Mouse (Mus musculus) liver, embryonic 11.5 days (tissue): ENCODE results near the gene Ubap2. TPM values are rescaled to one million over a fixed set of nuclear protein-coding genes. Genes with fewer than 3 reads are reported as not detected.

ENCODE experiments used
- ATAC-seq: fragments of 200-750 bp; cut with Nextera tagmentation; replicated peaks from 2 replicates; pipeline ENCODE4 v1.8.0; 2017; ENCODE audit warnings: moderate number of reproducible peaks, mild to moderate bottlenecking, moderate TSS enrichment, moderate library complexity; ENCODE audit not compliant: low FRiP score
- DNase-seq: peaks from one replicate; pipeline ENCODE4 v3.0.0-alpha.2; 2017; ENCODE audit warnings: low spot score
- H3K27ac ChIP-seq: fragments of 300-500 bp; sonication (generic); 2 replicates; pipeline ENCODE4 v1.5.1; 2014; ENCODE audit warnings: mild to moderate bottlenecking, low read depth, low read length, control low read depth
- H3K27me3 ChIP-seq: fragments of 300-500 bp; sonication (generic); replicated peaks from 2 replicates; pipeline ENCODE4 v1.6.1; 2014; ENCODE audit warnings: low read length, mixed read lengths; ENCODE audit not compliant: control insufficient read depth, insufficient read depth
- H3K36me3 ChIP-seq: fragments of 300-500 bp; sonication (generic); 2 replicates; pipeline ENCODE4 v1.6.1; 2014; ENCODE audit warnings: mild to moderate bottlenecking, low read length, moderate library complexity, mixed read lengths; ENCODE audit not compliant: control insufficient read depth, insufficient read depth
- H3K4me1 ChIP-seq: fragments of 300-500 bp; sonication (generic); replicated peaks from 2 replicates; pipeline ENCODE4 v1.6.1; 2014; ENCODE audit warnings: low read length, mixed read lengths; ENCODE audit not compliant: control insufficient read depth, insufficient read depth
- H3K4me2 ChIP-seq: fragments of 300-500 bp; sonication (generic); 2 replicates; pipeline ENCODE4 v1.6.1; 2014; ENCODE audit warnings: mild to moderate bottlenecking, control low read depth, moderate library complexity
- H3K4me3 ChIP-seq: fragments of 300-500 bp; sonication (generic); 2 replicates; pipeline ENCODE4 v1.5.1; 2014; ENCODE audit warnings: low read depth, low read length, control low read depth
- H3K9ac ChIP-seq: fragments of 300-500 bp; sonication (generic); 2 replicates; pipeline ENCODE4 v1.6.1; 2014; ENCODE audit warnings: low read depth, low read length, control low read depth
- H3K9me3 ChIP-seq: fragments of 300-500 bp; sonication (generic); 2 replicates; pipeline ENCODE4 v1.6.1; 2016; ENCODE audit warnings: low read length, inconsistent platforms, mixed read lengths; ENCODE audit not compliant: control insufficient read depth
- WGBS: fragments of 180-500 bp; shearing (Covaris S2); extraction: QIAGEN DNeasy Blood & Tissue Kit; methylation state at CpG from one replicate; pipeline ENCODE4 v1.1.7; 2014; 5-methylcytosine and 5-hydroxymethylcytosine counted together
- polyA plus RNA-seq: library from polyadenylated mRNA; unstranded; fragments of >200 nt; fragmentation: Nextera tagmentation; extraction: Ambion mirVana; gene quantifications from 2 replicates; pipeline ENCODE4 v1.2.1, GENCODE M21; 2014

Ubap2 gene
- polyA plus RNA-seq, 1 experiment from 2014 or later, result 85.6 TPM

GRCm38 (mm10) chr4:41196861-41197610, 77.9 kb downstream of the Ubap2 start:
- Histone ChIP-seq H3K27me3 (no peaks in the 10 kb centered on the region), H3K4me3 (no peak overlapping the region), H3K27ac (no peak overlapping the region), H3K9me3 (no peaks in the 10 kb centered on the region), H3K4me2 (no peak overlapping the region), H3K4me1 (peaks cover 8% of the 10 kb centered on the region), H3K36me3 (peaks cover 73% of the 10 kb centered on the region), H3K9ac (no peak overlapping the region)
- DNase-seq (no peak), ATAC-seq (no peak)
- WGBS, result 79% methylated on average over 3 of the region's 3 CpGs

GRCm38 (mm10) chr4:41195328-41195727, 79.6 kb downstream of the Ubap2 start:
- DNase-seq (no peak), ATAC-seq (no peak)
- Histone ChIP-seq H3K4me2 (no peak overlapping the region), H3K4me1 (peaks cover 10% of the 10 kb centered on the region), H3K9me3 (no peaks in the 10 kb centered on the region), H3K36me3 (peaks cover 66% of the 10 kb centered on the region), H3K4me3 (no peak overlapping the region), H3K27ac (no peak overlapping the region), H3K9ac (no peak overlapping the region), H3K27me3 (no peaks in the 10 kb centered on the region)
- 91% methylated on average over 15 of the region's 15 CpGs for WGBS

- Histone ChIP-seq H3K4me2 (no peak overlapping the region; the same call in 1 of the 2 replicates), H3K9ac (no peak overlapping the region), H3K4me1 (peaks cover 10% of the 10 kb centered on the region), H3K36me3 (peaks cover 53% of the 10 kb centered on the region), H3K27me3 (no peaks in the 10 kb centered on the region), H3K4me3 (no peak overlapping the region), H3K27ac (peak overlapping the region; percentile 59; the same call in 1 of the 2 replicates), H3K9me3 (no peaks in the 10 kb centered on the region)
- ATAC-seq, result 0 out of 2 replicates have a peak, but pooled peaks have one; percentile 29
- WGBS, result 44% methylated on average over 14 of the region's 14 CpGs
- DNase-seq, result no peak
Measured at GRCm38 (mm10) chr4:41192544-41193512, 82.1 kb downstream of the Ubap2 start.

GRCm38 (mm10) chr4:41189809-41190208, 85.1 kb downstream of the Ubap2 start:
- H3K9me3 ChIP-seq, result no peaks in the 10 kb centered on the region
- no peaks in the 10 kb centered on the region for H3K27me3 ChIP-seq
- 83% methylated on average over 2 of the region's 2 CpGs for WGBS
- H3K27ac ChIP-seq, result no peak overlapping the region
- no peak overlapping the region for H3K4me2 ChIP-seq
- no peak for DNase-seq
- peaks cover 29% of the 10 kb centered on the region for H3K36me3 ChIP-seq
- no peak overlapping the region for H3K9ac ChIP-seq
- no peak overlapping the region for H3K4me3 ChIP-seq
- peaks cover 10% of the 10 kb centered on the region for H3K4me1 ChIP-seq
- ATAC-seq, result no peak

- Histone ChIP-seq H3K36me3 (peaks cover 8% of the 10 kb centered on the region), H3K4me2 (no peak overlapping the region), H3K4me1 (no peaks in the 10 kb centered on the region; the same call in 1 of the 2 replicates), H3K4me3 (no peak overlapping the region), H3K27me3 (no peaks in the 10 kb centered on the region), H3K9ac (no peak overlapping the region), H3K9me3 (no peaks in the 10 kb centered on the region), H3K27ac (no peak overlapping the region)
- DNase-seq (no peak), ATAC-seq (no peak; the same call in 1 of the 2 replicates)
- 71% methylated on average over 15 of the region's 15 CpGs for WGBS
Measured at GRCm38 (mm10) chr4:41179825-41180725, 94.9 kb downstream of the Ubap2 start.

- H3K4me1 ChIP-seq, result no peaks in the 10 kb centered on the region; the same call in 1 of the 2 replicates
- no peak overlapping the region for H3K27ac ChIP-seq
- no peak for ATAC-seq
- no peak overlapping the region for H3K4me2 ChIP-seq
- H3K9ac ChIP-seq, result no peak overlapping the region
- no peaks in the 10 kb centered on the region for H3K9me3 ChIP-seq
- WGBS, result 81% methylated on average over 2 of the region's 2 CpGs
- no peaks in the 10 kb centered on the region; the same call in none of the 2 replicates for H3K36me3 ChIP-seq
- H3K4me3 ChIP-seq, result no peak overlapping the region
- H3K27me3 ChIP-seq, result no peaks in the 10 kb centered on the region
- no peak for DNase-seq
Measured at GRCm38 (mm10) chr4:41174631-41175030, 100.3 kb downstream of the Ubap2 start.

- H3K4me1 ChIP-seq, result no peaks in the 10 kb centered on the region
- H3K9me3 ChIP-seq, result no peaks in the 10 kb centered on the region
- ATAC-seq (no peak), DNase-seq (no peak)
- H3K27me3 ChIP-seq, result no peaks in the 10 kb centered on the region
- H3K4me3 ChIP-seq, result no peak overlapping the region
- H3K36me3 ChIP-seq, result peaks cover 5% of the 10 kb centered on the region
- no peak overlapping the region for H3K9ac ChIP-seq
- no peak overlapping the region for H3K4me2 ChIP-seq
- no peak overlapping the region for H3K27ac ChIP-seq
- 93% methylated on average over 2 of the region's 2 CpGs for WGBS
Measured at GRCm38 (mm10) chr4:41170970-41171369, 104.0 kb downstream of the Ubap2 start.
